Mouse (Mus musculus) left cerebral cortex, postnatal 14 days (tissue): ENCODE results near the gene Stoml3. TPM values are rescaled to one million over a fixed set of nuclear protein-coding genes. Genes with fewer than 3 reads are reported as not detected.

Experiments
- DNase-seq, 2 experiments: peaks; one replicate each; pipeline ENCODE4 v3.0.0; 2021 to 2022; ENCODE audit warnings: low spot score in 2 of 2, mixed read lengths in 1 of 2
- intact Hi-C: fragments of 180-260 bp; cut with DNase I; formaldehyde crosslinking; loops from one replicate; pipeline ENCODE4 v1.15.1; 2025
- total RNA-seq, 2 experiments: library from RNA; stranded (reverse); gene quantifications; 2 replicates each; pipeline ENCODE4 v1.2.3; 2021

Stoml3 gene
- total RNA-seq, 2 experiments from 2014 or later: not detected

GRCm38 (mm10) chr3:53474179-53474578, 14.3 kb upstream of the Stoml3 start:
- DNase-seq: no peak
- intact Hi-C loops: no loop called here

GRCm38 (mm10) chr3:53475889-53476288, 12.6 kb upstream of the Stoml3 start:
- DNase-seq: peak; percentile 52 to 61
- intact Hi-C loops: no loop called here

GRCm38 (mm10) chr3:53477468-53477867, 11.0 kb upstream of the Stoml3 start:
- intact Hi-C loops: no loop called here
- no peak for DNase-seq

- no peak for DNase-seq
- intact Hi-C loops: no loop called here
These were observed 9.9 kb upstream of the Stoml3 start for GRCm38 (mm10) chr3:53478419-53479046.

GRCm38 (mm10) chr3:53483414-53484059, 4.9 kb upstream of the Stoml3 start:
- no peak for DNase-seq
- intact Hi-C loops: no loop called here

- intact Hi-C loops: no loop called here
- DNase-seq: no peak
These were observed 1.9 kb upstream of the Stoml3 start for GRCm38 (mm10) chr3:53486561-53486960.

- DNase-seq: no peak
- intact Hi-C loops: no loop called here
These were observed 1.4 kb upstream of the Stoml3 start for GRCm38 (mm10) chr3:53486996-53487576.

- DNase-seq: no peak
- intact Hi-C loops: no loop called here
These were observed 10.0 kb downstream of the Stoml3 start for GRCm38 (mm10) chr3:53498351-53498905.

GRCm38 (mm10) chr3:53502428-53502827, 14.0 kb downstream of the Stoml3 start:
- intact Hi-C loops: no loop called here
- DNase-seq: peak in 1 of 2 experiments; percentile 20

GRCm38 (mm10) chr3:53513096-53513495, 24.6 kb downstream of the Stoml3 start:
- no peak for DNase-seq
- intact Hi-C loops: no loop called here

GRCm38 (mm10) chr3:53514221-53515065, 26.0 kb downstream of the Stoml3 start:
- no peak for DNase-seq
- intact Hi-C loops: no loop called here

- intact Hi-C loops: loop anchor here (10.0 kb wide), 1 partner anchor 342 kb away; the partner anchor contains the start of gene Ufm1
These were observed 34.3 kb downstream of the Stoml3 start for GRCm38 (mm10) chr3:53522794-53523193.

GRCm38 (mm10) chr3:53525737-53526136, 37.3 kb downstream of the Stoml3 start:
- intact Hi-C loops: loop anchor here (2.0 to 10.0 kb wide), 4 partner anchors 132 to 632 kb away; partner anchors contain the start of genes Frem2, Trpc4 and Ufm1
- DNase-seq: peak; percentile 88 to 93

More at GRCm38 (mm10) chr3:53522794-53523193, 34.3 kb downstream of the Stoml3 start:
- no peak for DNase-seq

- DNase-seq: no peak
- intact Hi-C loops: no loop called here
These were observed 41.9 kb downstream of the Stoml3 start for GRCm38 (mm10) chr3:53530305-53530704.

GRCm38 (mm10) chr3:53532091-53532490, 43.6 kb downstream of the Stoml3 start:
- no peak for DNase-seq
- intact Hi-C loops: no loop called here

GRCm38 (mm10) chr3:53552691-53553090, 64.2 kb downstream of the Stoml3 start:
- intact Hi-C loops: no loop called here

GRCm38 (mm10) chr3:53555031-53555952, 66.8 kb downstream of the Stoml3 start:
- DNase-seq: no peak
- intact Hi-C loops: no loop called here

More at GRCm38 (mm10) chr3:53552691-53553090, 64.2 kb downstream of the Stoml3 start:
- no peak for DNase-seq
